Mouse (Mus musculus): ENCODE data around the gene Lsm8.
"Not testable (repeated sequence)": the region's sequence is repeated elsewhere in the genome, so short reads cannot be mapped to it uniquely, and the experiment has no call there.

The Lsm8 gene

DNA sequence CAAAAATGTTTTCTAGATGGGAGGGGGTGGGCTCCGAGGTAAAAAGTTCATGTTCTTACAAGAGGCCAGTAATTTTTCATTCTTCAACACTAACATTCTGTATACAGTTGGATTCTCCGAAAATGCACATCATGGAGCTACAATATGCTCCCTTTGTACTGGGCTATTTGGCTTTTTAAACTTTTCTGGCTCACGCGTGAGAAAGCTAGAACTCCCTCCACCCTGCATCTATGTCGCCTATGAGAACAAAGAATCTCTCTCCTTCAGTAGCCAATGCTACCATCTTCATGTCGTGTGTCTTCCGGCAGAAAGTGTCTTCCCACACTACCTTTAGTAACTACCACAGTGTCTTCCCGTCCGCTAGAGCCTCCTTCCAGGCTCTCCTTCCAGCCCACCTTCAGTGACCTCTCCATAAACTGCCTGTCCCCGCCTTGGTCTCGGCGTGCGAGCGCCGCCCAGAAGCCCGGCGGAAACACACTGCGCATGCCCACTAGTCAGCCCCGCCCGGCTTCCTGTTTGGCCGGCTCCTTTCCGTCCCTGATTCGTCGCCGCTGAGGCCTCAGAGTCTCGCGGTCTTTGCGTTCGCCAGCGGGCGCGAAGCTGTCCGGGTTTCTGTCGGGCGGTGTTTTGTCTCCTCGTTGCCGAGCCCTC lies at the start of gene Lsm8:
Lsm8 (plus strand) TSS at position 529 of the 651 bp plus-strand sequence.
- peak; percentile 98 for DNase-seq

DNA sequence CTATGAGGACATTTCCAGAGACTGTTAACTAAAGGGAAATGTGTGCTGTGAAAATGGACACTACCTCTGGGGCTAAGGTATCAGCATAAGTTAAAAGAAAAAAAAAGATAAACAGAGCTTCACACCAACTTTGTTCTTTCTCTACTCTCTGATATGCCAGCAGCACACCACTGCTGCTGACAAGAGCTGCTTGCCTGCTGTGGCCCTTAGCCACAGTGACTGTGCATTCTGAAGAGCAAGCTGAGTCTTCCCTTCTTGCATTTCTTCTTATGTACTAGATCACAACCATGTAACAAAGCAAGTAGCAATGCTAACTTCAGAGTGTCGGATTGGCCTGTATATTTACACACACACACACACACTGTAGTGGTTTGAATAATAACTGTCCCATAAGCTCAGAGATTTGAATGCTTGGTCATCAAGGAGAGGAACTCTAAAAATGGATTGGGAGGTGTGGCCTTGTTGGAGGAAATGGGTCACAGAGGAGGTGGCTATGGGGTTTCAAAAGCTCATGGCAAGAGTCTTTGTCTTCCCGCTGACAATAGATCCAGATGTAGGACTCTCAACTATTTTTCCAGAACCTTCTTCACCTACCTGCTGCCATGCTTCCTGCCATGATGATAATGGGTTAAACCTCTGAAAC lies 47.4 kb upstream of the Lsm8 start:
- DNase-seq: no peak

- DNase-seq: no peak
These were observed 35.8 kb upstream of the Lsm8 start for GRCm38 (mm10) chr6:18812623-18813022.

GRCm38 (mm10) chr6:18815606-18816005 lies 32.8 kb upstream of the Lsm8 start:
- DNase-seq: peak; percentile 2

GRCm38 (mm10) chr6:18819343-18819742 lies 29.0 kb upstream of the Lsm8 start:
- DNase-seq: peak; percentile 64

GRCm38 (mm10) chr6:18820246-18820645 lies 28.1 kb upstream of the Lsm8 start:
- DNase-seq: no peak

DNA sequence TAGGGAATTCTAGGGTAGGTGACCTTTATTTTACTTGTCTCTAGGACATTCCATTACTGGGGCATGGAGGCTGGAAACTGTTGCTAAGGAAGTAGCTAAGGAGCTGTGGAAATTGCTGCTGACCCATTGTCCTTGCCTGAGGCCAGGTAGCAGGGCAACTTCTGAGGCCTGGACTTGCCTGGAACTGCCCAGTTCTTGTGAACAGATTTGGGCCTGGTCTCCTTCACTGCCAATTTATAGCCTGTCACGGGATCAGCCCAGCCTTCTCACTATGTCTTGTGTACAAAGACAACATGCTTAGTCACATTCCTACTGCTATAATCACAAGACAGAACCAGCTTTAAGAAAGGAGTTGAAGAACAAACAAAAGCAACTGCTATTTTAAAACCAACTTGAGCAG lies 25.6 kb upstream of the Lsm8 start:
- DNase-seq: no peak

- no peak for DNase-seq
These were observed 15.4 kb upstream of the Lsm8 start for GRCm38 (mm10) chr6:18832958-18833357.

GRCm38 (mm10) chr6:18844529-18844928 lies 3.9 kb upstream of the Lsm8 start:
- DNase-seq: not testable (repeated sequence)

GRCm38 (mm10) chr6:18845571-18845970 lies 2.8 kb upstream of the Lsm8 start:
- not testable (repeated sequence) for DNase-seq

DNA sequence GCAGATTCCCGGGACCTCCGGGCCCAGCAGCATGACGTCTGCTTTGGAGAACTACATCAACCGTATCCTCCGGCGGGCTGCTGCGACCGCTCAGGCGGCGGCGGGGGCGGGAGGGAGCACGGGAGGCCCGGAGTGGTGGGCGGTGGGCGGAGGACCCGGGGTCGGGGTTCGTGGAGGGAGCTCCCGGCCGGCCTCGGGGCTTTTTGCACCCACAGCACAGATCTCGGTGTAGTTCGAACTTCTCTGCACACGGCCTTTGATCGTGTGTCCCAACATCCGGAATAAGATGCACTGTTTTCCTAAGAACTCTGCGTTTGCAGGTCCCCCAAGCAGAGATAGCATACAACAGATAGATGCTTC lies 303 bp downstream of the Lsm8 start:
- no peak for DNase-seq

GRCm38 (mm10) chr6:18855323-18855722 lies 6.9 kb downstream of the Lsm8 start:
- DNase-seq: no peak

DNA sequence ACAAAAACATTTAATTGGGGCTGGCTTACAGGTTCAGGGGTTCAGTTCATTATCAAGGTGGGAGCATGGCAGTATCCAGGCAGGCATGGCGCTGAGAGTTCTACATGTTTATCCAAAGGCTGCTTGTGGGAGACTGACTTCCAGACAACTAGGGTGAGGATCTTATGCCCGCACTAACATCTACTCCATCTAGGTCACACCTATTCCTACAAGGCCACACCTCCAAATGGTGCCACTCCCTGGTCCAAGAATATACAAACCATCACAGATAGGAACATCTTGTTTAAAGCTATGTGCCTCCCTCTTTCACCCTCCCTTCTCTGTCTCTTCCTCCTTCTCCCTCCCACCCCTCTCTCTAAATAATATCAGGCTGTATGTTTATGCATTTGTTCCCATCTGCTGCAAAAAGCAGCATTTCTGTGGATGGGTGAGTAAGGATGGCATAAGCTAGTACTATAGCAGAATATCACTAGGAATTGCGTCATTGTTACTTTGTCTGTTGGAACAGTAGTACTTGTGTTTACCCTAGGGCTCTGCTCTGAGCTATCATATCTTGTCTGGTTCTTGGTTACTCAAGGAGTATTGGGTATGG lies 8.2 kb downstream of the Lsm8 start:
- no peak for DNase-seq

DNA sequence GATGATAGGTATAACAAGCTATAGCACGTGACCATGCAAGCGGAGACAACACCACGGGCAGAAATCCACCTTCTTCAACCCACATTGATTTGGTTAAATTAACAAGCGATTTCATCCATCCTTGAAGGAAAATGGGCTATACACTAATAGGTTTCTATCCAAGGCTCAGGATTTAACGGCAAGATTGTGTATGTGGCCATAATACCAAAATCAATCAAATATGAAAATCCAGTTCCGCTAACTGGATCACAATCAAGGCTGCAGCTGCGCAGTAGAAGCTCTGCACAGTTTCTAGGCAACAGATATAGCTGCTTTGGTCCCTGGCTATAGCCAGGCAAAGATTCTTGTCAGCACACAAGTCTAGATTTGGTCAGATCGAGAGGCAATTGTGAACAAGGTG lies 17.6 kb downstream of the Lsm8 start, which contains the start of gene Ankrd7:
Ankrd7 (plus strand) TSS at position 301 of the 400 bp plus-strand sequence.
- DNase-seq: no peak

- no peak for DNase-seq
These were observed 40.7 kb downstream of the Lsm8 start for GRCm38 (mm10) chr6:18889030-18889429.

GRCm38 (mm10) chr6:18894142-18894541 lies 45.8 kb downstream of the Lsm8 start:
- no peak for DNase-seq

Measured in retina, postnatal 1 day (tissue).